Mouse (Mus musculus) ES-E14 (cell line): ENCODE measurements around the gene Oasl2.

Experiments
- CHD2 ChIP-seq: IDR thresholded peaks from 2 replicates; pipeline ENCODE4 v1.6.1; 2014; ENCODE audit warnings: mild to moderate bottlenecking, low read depth, low read length, inconsistent platforms
- HCFC1 ChIP-seq: IDR thresholded peaks from 2 replicates; pipeline ENCODE4 v1.6.1; 2012; ENCODE audit warnings: low read length, inconsistent platforms, borderline replicate concordance; ENCODE audit not compliant: insufficient read depth
- MAFK ChIP-seq: IDR thresholded peaks from 2 replicates; pipeline ENCODE4 v1.6.1; 2014; ENCODE audit warnings: mild to moderate bottlenecking, low read depth, low read length, inconsistent platforms; ENCODE audit not compliant: insufficient read depth
- ZC3H11A ChIP-seq: IDR thresholded peaks from 2 replicates; pipeline ENCODE4 v1.6.1; 2012; ENCODE audit warnings: low read depth, mild to moderate bottlenecking, inconsistent platforms, low read length, borderline replicate concordance
- ZNF384 ChIP-seq: IDR thresholded peaks from 2 replicates; pipeline ENCODE4 v1.6.1; 2012; ENCODE audit warnings: low read depth, low read length, inconsistent platforms

DNA sequence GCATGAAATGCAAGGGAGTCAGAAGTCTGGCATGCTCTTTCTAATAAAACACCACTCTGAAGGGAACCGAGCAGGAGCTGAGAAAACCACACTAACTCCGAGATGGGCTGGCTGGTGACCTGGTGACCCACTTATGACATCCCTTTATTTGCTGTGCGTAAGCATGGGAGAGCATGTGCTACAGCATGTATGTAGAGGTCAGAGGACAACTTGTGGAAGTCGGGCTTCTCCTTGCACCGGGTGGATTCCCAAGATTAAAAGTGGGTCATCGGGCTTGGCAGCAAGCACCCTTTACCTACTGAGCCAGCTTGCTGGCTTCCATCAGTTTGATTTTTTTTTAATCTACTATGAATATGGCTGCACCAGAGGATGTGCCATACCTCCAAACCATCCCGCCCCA lies 19.2 kb upstream of the Oasl2 start:
- no peak for TF ChIP-seq ZNF384
- no peak for TF ChIP-seq CHD2
- TF ChIP-seq ZC3H11A = no peak
- TF ChIP-seq MAFK = no peak
- no peak for TF ChIP-seq HCFC1
